Mouse (Mus musculus) hindlimb bud, embryonic 11.5 days (tissue): ENCODE data around the gene Nkiras1.

Source experiments
- DNase-seq: peaks from one replicate; pipeline ENCODE4 v3.0.0-alpha.2; 2012; ENCODE audit warnings: low read depth, low spot score; ENCODE audit errors: extremely low spot score

Nkiras1 gene

GRCm38 (mm10) chr14:18274526-18274925, 3.6 kb downstream of the Nkiras1 start:
- no peak for DNase-seq

GRCm38 (mm10) chr14:18280375-18280774, 9.4 kb downstream of the Nkiras1 start:
- no peak for DNase-seq

GRCm38 (mm10) chr14:18284581-18284980, 13.6 kb downstream of the Nkiras1 start:
- no peak for DNase-seq

- DNase-seq, result no peak
Measured at GRCm38 (mm10) chr14:18285476-18285875, 14.5 kb downstream of the Nkiras1 start.

GRCm38 (mm10) chr14:18286441-18286840, 15.5 kb downstream of the Nkiras1 start:
- DNase-seq, result no peak

GRCm38 (mm10) chr14:18287391-18287790, 16.5 kb downstream of the Nkiras1 start:
- DNase-seq, result no peak

GRCm38 (mm10) chr14:18292111-18292510, 21.2 kb downstream of the Nkiras1 start:
- no peak for DNase-seq

- no peak for DNase-seq
Measured at GRCm38 (mm10) chr14:18292578-18292977, 21.6 kb downstream of the Nkiras1 start.

- no peak for DNase-seq
Measured at GRCm38 (mm10) chr14:18297441-18297840, 26.5 kb downstream of the Nkiras1 start.

GRCm38 (mm10) chr14:18298874-18299273, 27.9 kb downstream of the Nkiras1 start:
- no peak for DNase-seq

GRCm38 (mm10) chr14:18300676-18301075, 29.7 kb downstream of the Nkiras1 start:
- DNase-seq, result no peak

- no peak for DNase-seq
Measured at GRCm38 (mm10) chr14:18301591-18301990, 30.7 kb downstream of the Nkiras1 start.

GRCm38 (mm10) chr14:18302750-18303149, 31.8 kb downstream of the Nkiras1 start:
- DNase-seq, result no peak

GRCm38 (mm10) chr14:18303262-18303661, 32.3 kb downstream of the Nkiras1 start:
- DNase-seq, result no peak

- no peak for DNase-seq
Measured at GRCm38 (mm10) chr14:18304165-18304564, 33.2 kb downstream of the Nkiras1 start.

- no peak for DNase-seq
Measured at GRCm38 (mm10) chr14:18317457-18318411, 46.8 kb downstream of the Nkiras1 start.

- DNase-seq, result no peak
Measured at GRCm38 (mm10) chr14:18326968-18327672, 56.2 kb downstream of the Nkiras1 start.

GRCm38 (mm10) chr14:18330789-18331692, 60.1 kb downstream of the Nkiras1 start:
- no peak for DNase-seq

GRCm38 (mm10) chr14:18331693-18332131, 60.8 kb downstream of the Nkiras1 start, which contains the start of gene Ube2e1:
Gene Ube2e1 (minus strand): TSS chr14:18331859.
- DNase-seq, result no peak
